Mouse (Mus musculus): ENCODE measurements around the gene Grk1.

Gene Grk1

GRCm38 (mm10) chr8:13404666-13405131, at the start of gene Grk1:
Grk1 (plus strand) TSS chr8:13405081.
- DNase-seq (ENCODE audit: low read depth, low spot score), result peak; percentile 88

- no peak for DNase-seq (ENCODE audit: low read depth, low spot score)
These were observed 48.7 kb upstream of the Grk1 start for GRCm38 (mm10) chr8:13356221-13356620.

GRCm38 (mm10) chr8:13356681-13357080, 48.2 kb upstream of the Grk1 start:
- DNase-seq (ENCODE audit: low read depth, low spot score), result no peak

- no peak for DNase-seq (ENCODE audit: low read depth, low spot score)
These were observed 44.7 kb upstream of the Grk1 start for GRCm38 (mm10) chr8:13360213-13360612.

GRCm38 (mm10) chr8:13361865-13362264, 43.0 kb upstream of the Grk1 start:
- no peak for DNase-seq (ENCODE audit: low read depth, low spot score)

- no peak for DNase-seq (ENCODE audit: low read depth, low spot score)
These were observed 31.7 kb upstream of the Grk1 start for GRCm38 (mm10) chr8:13373151-13373662.

GRCm38 (mm10) chr8:13381630-13382029, 23.3 kb upstream of the Grk1 start:
- no peak for DNase-seq (ENCODE audit: low read depth, low spot score)

GRCm38 (mm10) chr8:13382536-13382935, 22.3 kb upstream of the Grk1 start:
- DNase-seq (ENCODE audit: low read depth, low spot score), result no peak

GRCm38 (mm10) chr8:13382999-13383398, 21.9 kb upstream of the Grk1 start:
- no peak for DNase-seq (ENCODE audit: low read depth, low spot score)

- DNase-seq (ENCODE audit: low read depth, low spot score), result no peak
These were observed 18.5 kb upstream of the Grk1 start for GRCm38 (mm10) chr8:13386366-13386765.

GRCm38 (mm10) chr8:13387728-13388127, 17.2 kb upstream of the Grk1 start:
- no peak for DNase-seq (ENCODE audit: low read depth, low spot score)

GRCm38 (mm10) chr8:13388744-13389143, 16.1 kb upstream of the Grk1 start:
- DNase-seq (ENCODE audit: low read depth, low spot score), result no peak

- DNase-seq (ENCODE audit: low read depth, low spot score), result no peak
These were observed 11.0 kb upstream of the Grk1 start for GRCm38 (mm10) chr8:13393869-13394268.

GRCm38 (mm10) chr8:13396725-13397124, 8.2 kb upstream of the Grk1 start, which contains the start of gene Atp4b:
Atp4b (minus strand) TSS chr8:13396825.
- no peak for DNase-seq (ENCODE audit: low read depth, low spot score)

- no peak for DNase-seq (ENCODE audit: low read depth, low spot score)
These were observed 1.4 kb upstream of the Grk1 start for GRCm38 (mm10) chr8:13403517-13403916.

GRCm38 (mm10) chr8:13406011-13406410, 1.1 kb downstream of the Grk1 start:
- DNase-seq (ENCODE audit: low read depth, low spot score), result peak; percentile 64

GRCm38 (mm10) chr8:13411597-13411996, 6.7 kb downstream of the Grk1 start:
- peak; percentile 54 for DNase-seq (ENCODE audit: low read depth, low spot score)

GRCm38 (mm10) chr8:13412891-13413558, 8.1 kb downstream of the Grk1 start:
- DNase-seq (ENCODE audit: low read depth, low spot score), result peak; percentile 56

- DNase-seq (ENCODE audit: low read depth, low spot score), result no peak
These were observed 9.0 kb downstream of the Grk1 start for GRCm38 (mm10) chr8:13413823-13414390.

GRCm38 (mm10) chr8:13415879-13416278, 11.0 kb downstream of the Grk1 start:
- no peak for DNase-seq (ENCODE audit: low read depth, low spot score)

GRCm38 (mm10) chr8:13419111-13419639, 14.3 kb downstream of the Grk1 start:
- DNase-seq (ENCODE audit: low read depth, low spot score), result no peak

- DNase-seq (ENCODE audit: low read depth, low spot score), result no peak
These were observed 16.1 kb downstream of the Grk1 start for GRCm38 (mm10) chr8:13420970-13421369.

GRCm38 (mm10) chr8:13427351-13427750, 22.5 kb downstream of the Grk1 start:
- no peak for DNase-seq (ENCODE audit: low read depth, low spot score)

Data from retina, postnatal 7 days (tissue).